Mouse (Mus musculus) liver, embryonic 15.5 days (tissue): ENCODE data around the gene Lrrc28. TPM values are rescaled to one million over a fixed set of nuclear protein-coding genes. Genes with fewer than 3 reads are reported as not detected.
"Not testable (repeated sequence)": the region's sequence is repeated elsewhere in the genome, so short reads cannot be mapped to it uniquely, and the experiment has no call there.

Experiments used
- ATAC-seq: fragments of 200-750 bp; cut with Nextera tagmentation; 2 replicates; pipeline ENCODE4 v1.8.0; 2017; ENCODE audit warnings: moderate number of reproducible peaks, mild to moderate bottlenecking, moderate library complexity; ENCODE audit not compliant: insufficient read depth
- H3K27ac ChIP-seq: fragments of 300-500 bp; sonication (generic); replicated peaks from 2 replicates; pipeline ENCODE4 v1.5.1; 2015; ENCODE audit warnings: mild to moderate bottlenecking, inconsistent platforms
- H3K27me3 ChIP-seq: fragments of 300-500 bp; sonication (generic); 2 replicates; pipeline ENCODE4 v1.6.1; 2015; ENCODE audit warnings: mild to moderate bottlenecking, inconsistent platforms
- H3K36me3 ChIP-seq: fragments of 300-500 bp; sonication (generic); replicated peaks from 2 replicates; pipeline ENCODE4 v1.6.1; 2015; ENCODE audit warnings: moderate library complexity, mild to moderate bottlenecking, inconsistent platforms
- H3K4me1 ChIP-seq: fragments of 300-500 bp; sonication (generic); replicated peaks from 2 replicates; pipeline ENCODE4 v1.6.1; 2015; ENCODE audit warnings: inconsistent platforms
- H3K4me2 ChIP-seq: fragments of 300-500 bp; sonication (generic); 2 replicates; pipeline ENCODE4 v1.6.1; 2015; ENCODE audit warnings: moderate library complexity, mild to moderate bottlenecking, inconsistent platforms
- H3K4me3 ChIP-seq: fragments of 300-500 bp; sonication (generic); replicated peaks from 2 replicates; pipeline ENCODE4 v1.5.1; 2015; ENCODE audit warnings: mild to moderate bottlenecking, inconsistent platforms
- H3K9ac ChIP-seq: fragments of 300-500 bp; sonication (generic); 2 replicates; pipeline ENCODE4 v1.6.1; 2015; ENCODE audit warnings: moderate library complexity, mild to moderate bottlenecking, inconsistent platforms
- H3K9me3 ChIP-seq: fragments of 300-500 bp; sonication (generic); replicated peaks from 2 replicates; pipeline ENCODE4 v1.6.1; 2016; ENCODE audit warnings: inconsistent platforms
- WGBS: fragments of 180-500 bp; shearing (Covaris S2); methylation state at CpG from one replicate; pipeline ENCODE4 v1.1.7; 2015; ENCODE audit warnings: mixed read lengths; ENCODE audit not compliant: insufficient replicate concordance; 5-methylcytosine and 5-hydroxymethylcytosine counted together
- polyA plus RNA-seq: library from polyadenylated mRNA; unstranded; fragments of >200 nt; fragmentation: Nextera tagmentation; extraction: Ambion mirVana; gene quantifications from 2 replicates; pipeline ENCODE4 v1.2.1, GENCODE M21; 2015

Lrrc28 gene
- polyA plus RNA-seq, 1 experiment from 2014 or later = 7.9 TPM

DNA sequence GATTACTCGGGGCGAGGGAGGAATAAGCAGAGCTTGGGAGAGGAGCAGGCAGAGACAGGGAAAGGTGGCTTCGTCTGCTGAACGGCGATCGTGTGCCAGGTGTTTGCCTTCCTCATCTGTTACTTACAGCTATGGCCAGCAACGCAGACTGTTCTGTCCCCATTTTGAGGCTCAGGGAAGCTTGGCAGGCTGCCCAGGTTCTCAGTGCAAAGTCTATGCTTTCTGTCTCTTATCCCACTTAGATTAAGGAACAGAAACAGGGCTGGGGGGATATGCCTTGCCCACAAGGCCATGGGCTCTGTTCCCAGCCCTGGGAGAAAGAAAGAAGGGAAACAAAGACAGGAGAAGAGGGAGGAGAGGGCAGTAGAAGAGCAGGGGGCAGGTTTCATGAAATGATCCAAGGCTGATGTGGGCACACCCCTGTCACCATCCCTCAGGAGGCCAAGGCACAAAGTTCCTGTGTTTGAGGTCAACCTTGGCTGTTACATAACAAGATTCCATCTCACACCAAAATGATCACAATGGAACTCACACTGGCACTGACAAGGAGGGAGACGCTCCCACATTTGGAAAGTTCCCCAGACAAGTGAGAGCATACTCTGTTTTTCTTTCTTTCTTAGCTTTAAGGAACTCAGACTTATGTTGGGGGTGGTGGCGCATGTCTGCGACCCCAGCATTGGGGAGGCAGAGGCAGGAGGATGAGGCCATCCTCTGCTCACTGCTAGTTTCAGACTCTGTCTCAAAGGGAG, 116.8 kb downstream of the Lrrc28 start:
- H3K27ac ChIP-seq = no peak overlapping the region
- peaks cover 10% of the 10 kb centered on the region for H3K4me1 ChIP-seq
- 63% methylated on average over 10 of the region's 10 CpGs for WGBS
- H3K4me3 ChIP-seq = no peak overlapping the region
- no peak overlapping the region; the same call in 1 of the 2 replicates for H3K4me2 ChIP-seq
- no peaks in the 10 kb centered on the region for H3K9me3 ChIP-seq
- no peaks in the 10 kb centered on the region for H3K36me3 ChIP-seq
- H3K27me3 ChIP-seq = no peaks in the 10 kb centered on the region
- ATAC-seq = peak; percentile 28; the same call in 1 of the 2 replicates
- H3K9ac ChIP-seq = no peak overlapping the region

DNA sequence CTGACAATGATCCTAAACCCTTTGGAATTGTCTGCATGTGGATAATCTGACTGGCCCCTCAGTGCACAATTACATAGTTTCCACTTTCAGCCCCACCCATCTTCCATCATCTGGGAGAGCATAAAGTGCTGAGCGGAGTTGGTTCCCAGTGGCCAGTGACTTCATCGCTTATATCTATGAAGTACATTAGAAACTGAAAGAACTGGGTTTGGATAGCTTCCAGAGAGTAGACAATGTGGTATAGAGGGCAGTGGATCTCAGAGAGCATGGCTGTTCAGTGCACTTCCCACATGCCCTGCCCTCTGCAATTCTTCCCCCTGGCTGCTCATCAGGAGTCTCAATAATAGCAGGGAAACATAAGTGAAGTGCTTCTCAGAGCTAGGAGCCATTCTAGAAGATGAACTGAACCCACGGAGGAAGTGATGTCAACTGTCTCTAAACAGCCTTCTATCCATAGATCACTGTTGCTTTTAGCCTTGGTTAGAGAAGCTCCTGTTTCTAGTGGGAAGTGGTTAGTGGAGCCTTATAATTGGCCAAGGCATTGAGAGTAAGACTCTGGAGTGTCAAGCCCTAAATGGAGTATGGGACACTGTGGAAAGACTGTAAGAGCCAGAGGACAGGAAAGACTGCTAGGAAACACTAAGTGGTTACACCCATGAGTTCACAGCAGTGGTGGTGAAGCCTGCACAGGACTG, 119.0 kb downstream of the Lrrc28 start:
- H3K9ac ChIP-seq = no peak overlapping the region
- H3K9me3 ChIP-seq = no peaks in the 10 kb centered on the region
- no peak overlapping the region for H3K27ac ChIP-seq
- H3K27me3 ChIP-seq = no peaks in the 10 kb centered on the region
- ATAC-seq = no peak
- no peak overlapping the region for H3K4me3 ChIP-seq
- no peaks in the 10 kb centered on the region for H3K36me3 ChIP-seq
- H3K4me2 ChIP-seq = no peak overlapping the region
- 70% methylated on average over 3 of the region's 3 CpGs for WGBS
- H3K4me1 ChIP-seq = peaks cover 10% of the 10 kb centered on the region

GRCm38 (mm10) chr7:67524069-67524468, 121.0 kb downstream of the Lrrc28 start:
- H3K4me3 ChIP-seq, H3K27me3 ChIP-seq, H3K4me1 ChIP-seq, H3K4me2 ChIP-seq, H3K27ac ChIP-seq, H3K9ac ChIP-seq, H3K36me3 ChIP-seq, H3K9me3 ChIP-seq, ATAC-seq: not testable (repeated sequence)
- WGBS = 53% methylated on average over 8 of the region's 8 CpGs

DNA sequence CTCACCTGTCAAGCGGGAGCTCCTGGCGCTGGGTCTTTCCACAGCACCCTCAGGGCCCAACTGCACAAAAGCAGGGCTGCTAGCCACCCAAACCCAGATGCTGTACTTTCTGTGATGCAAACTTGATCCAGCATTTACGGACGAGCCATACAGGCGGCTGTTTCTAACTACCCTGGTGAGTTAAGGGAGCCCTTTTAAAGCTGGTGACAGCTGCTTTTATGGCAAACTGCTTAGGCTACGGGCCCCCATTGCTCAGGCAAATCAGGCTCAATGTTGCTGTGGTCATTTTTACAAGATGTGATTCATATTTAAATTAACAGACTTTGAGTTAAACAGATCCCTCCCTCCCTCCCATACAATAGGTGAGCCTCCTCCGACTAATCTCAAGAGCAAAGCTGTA, 121.7 kb downstream of the Lrrc28 start:
- no peak overlapping the region for H3K4me3 ChIP-seq
- H3K27ac ChIP-seq = no peak overlapping the region
- no peaks in the 10 kb centered on the region for H3K36me3 ChIP-seq
- WGBS = 78% methylated on average over 7 of the region's 7 CpGs
- H3K9me3 ChIP-seq = no peaks in the 10 kb centered on the region
- no peaks in the 10 kb centered on the region for H3K27me3 ChIP-seq
- H3K4me1 ChIP-seq = peaks cover 10% of the 10 kb centered on the region
- no peak overlapping the region for H3K4me2 ChIP-seq
- ATAC-seq = no peak
- no peak overlapping the region for H3K9ac ChIP-seq

DNA sequence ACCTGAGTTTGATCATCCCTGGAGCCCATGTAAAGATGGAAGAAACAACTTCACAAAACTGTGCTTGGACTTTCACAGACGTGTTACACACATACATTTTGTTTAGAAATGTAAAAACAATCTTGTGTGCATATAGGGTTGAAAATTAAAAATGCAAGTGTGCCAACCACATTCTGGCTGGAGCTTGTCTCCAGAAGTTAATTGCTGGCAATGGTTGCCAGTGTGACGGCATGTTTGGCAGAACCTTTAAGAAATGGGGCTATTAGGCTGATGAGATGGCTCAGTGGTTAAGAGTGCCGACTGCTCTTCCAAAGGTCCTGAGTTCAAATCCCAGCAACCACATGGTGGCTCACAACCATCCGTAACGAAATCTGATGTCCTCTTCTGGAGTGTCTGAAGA, 123.3 kb downstream of the Lrrc28 start:
- WGBS = 61% methylated on average over 5 of the region's 5 CpGs
- not testable (repeated sequence) for H3K27ac ChIP-seq, H3K9me3 ChIP-seq, H3K4me2 ChIP-seq, H3K9ac ChIP-seq, H3K27me3 ChIP-seq, H3K4me3 ChIP-seq, H3K4me1 ChIP-seq, H3K36me3 ChIP-seq, ATAC-seq

- H3K4me2 ChIP-seq = no peak overlapping the region
- no peak for ATAC-seq
- H3K36me3 ChIP-seq = no peaks in the 10 kb centered on the region
- WGBS = 57% methylated on average over 4 of the region's 4 CpGs
- H3K9ac ChIP-seq = no peak overlapping the region
- H3K4me1 ChIP-seq = no peaks in the 10 kb centered on the region
- no peak overlapping the region for H3K27ac ChIP-seq
- no peaks in the 10 kb centered on the region for H3K9me3 ChIP-seq
- H3K4me3 ChIP-seq = no peak overlapping the region
- no peaks in the 10 kb centered on the region for H3K27me3 ChIP-seq
Observed at GRCm38 (mm10) chr7:67520959-67521358, 124.1 kb downstream of the Lrrc28 start.

DNA sequence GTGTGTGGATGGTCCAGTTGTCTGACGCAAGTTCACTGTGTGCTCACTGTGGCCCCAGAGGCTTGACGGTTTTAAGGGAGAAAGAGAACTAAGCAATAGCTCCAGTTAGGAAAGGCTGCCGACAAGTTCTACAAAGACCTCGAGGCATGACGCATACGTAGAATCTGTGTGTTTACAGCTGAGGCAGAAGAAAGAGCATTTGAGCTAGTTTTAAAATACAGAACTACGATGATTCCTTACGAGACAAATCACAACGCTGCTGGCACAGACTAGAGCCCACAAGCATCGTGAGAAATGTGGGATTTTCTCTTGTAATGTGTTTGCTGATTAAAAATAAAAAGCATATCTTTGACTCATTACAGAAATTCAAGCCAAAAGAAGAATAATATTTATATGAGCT, 125.1 kb downstream of the Lrrc28 start:
- 78% methylated on average over 10 of the region's 10 CpGs for WGBS
- Histone ChIP-seq H3K9me3 (no peaks in the 10 kb centered on the region), H3K4me1 (no peaks in the 10 kb centered on the region), H3K4me2 (no peak overlapping the region), H3K4me3 (no peak overlapping the region), H3K36me3 (no peaks in the 10 kb centered on the region), H3K27ac (no peak overlapping the region), H3K27me3 (no peaks in the 10 kb centered on the region), H3K9ac (no peak overlapping the region)
- ATAC-seq = no peak

GRCm38 (mm10) chr7:67515621-67516020, 129.4 kb downstream of the Lrrc28 start:
- no peaks in the 10 kb centered on the region for H3K9me3 ChIP-seq
- H3K27ac ChIP-seq = no peak overlapping the region
- H3K36me3 ChIP-seq = no peaks in the 10 kb centered on the region
- H3K9ac ChIP-seq = no peak overlapping the region
- H3K4me3 ChIP-seq = no peak overlapping the region
- H3K27me3 ChIP-seq = no peaks in the 10 kb centered on the region
- ATAC-seq = no peak
- no peak overlapping the region for H3K4me2 ChIP-seq
- 76% methylated on average over 9 of the region's 9 CpGs for WGBS
- no peaks in the 10 kb centered on the region for H3K4me1 ChIP-seq

DNA sequence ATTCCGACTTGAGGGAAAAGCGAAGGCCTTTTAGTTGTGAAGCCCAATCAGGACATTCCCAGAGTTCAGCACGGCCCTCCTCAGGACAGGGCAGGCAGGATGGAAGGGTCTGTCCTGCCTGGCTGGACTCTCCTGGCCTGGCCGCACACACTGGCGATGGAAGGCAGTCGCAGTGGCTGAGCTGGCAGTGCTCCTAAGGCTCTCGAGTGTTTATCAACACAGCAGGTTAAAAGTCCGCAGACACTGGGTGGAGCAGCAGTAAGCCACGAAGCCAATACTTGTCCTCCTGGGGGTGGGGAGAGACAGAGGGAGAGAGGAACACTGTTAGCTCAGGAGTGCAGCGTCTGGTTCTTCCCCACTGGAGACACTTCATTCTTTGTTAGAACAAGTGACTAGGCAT, 130.2 kb downstream of the Lrrc28 start:
- H3K36me3 ChIP-seq = no peaks in the 10 kb centered on the region
- H3K4me1 ChIP-seq = no peaks in the 10 kb centered on the region
- H3K4me2 ChIP-seq = no peak overlapping the region
- no peak overlapping the region for H3K4me3 ChIP-seq
- ATAC-seq = peak; percentile 40; the same call in 1 of the 2 replicates
- 56% methylated on average over 10 of the region's 10 CpGs for WGBS
- no peak overlapping the region for H3K27ac ChIP-seq
- no peak overlapping the region for H3K9ac ChIP-seq
- H3K9me3 ChIP-seq = no peaks in the 10 kb centered on the region
- H3K27me3 ChIP-seq = no peaks in the 10 kb centered on the region

DNA sequence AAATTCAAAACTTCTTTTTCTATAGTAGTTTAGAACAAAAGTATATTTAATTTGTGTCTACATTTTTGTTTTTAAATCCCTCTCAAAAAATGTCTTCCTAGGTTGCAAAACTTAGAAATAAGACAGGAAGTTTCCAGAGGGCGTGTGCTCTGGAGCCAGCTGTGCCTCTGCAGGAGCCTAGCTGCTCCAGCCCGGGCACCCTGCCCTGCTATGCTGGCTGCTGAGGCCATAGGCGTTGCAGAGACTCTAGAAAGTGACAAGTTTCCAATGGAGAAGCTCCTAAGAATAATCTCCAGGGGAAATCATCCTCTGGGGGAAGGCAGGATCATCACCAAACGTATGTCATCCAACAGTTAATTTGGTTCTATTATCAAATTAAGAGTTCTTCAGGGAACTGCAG, 130.7 kb downstream of the Lrrc28 start:
- WGBS = 60% methylated on average over 4 of the region's 4 CpGs
- Histone ChIP-seq H3K9me3 (no peaks in the 10 kb centered on the region), H3K4me1 (no peaks in the 10 kb centered on the region)

DNA sequence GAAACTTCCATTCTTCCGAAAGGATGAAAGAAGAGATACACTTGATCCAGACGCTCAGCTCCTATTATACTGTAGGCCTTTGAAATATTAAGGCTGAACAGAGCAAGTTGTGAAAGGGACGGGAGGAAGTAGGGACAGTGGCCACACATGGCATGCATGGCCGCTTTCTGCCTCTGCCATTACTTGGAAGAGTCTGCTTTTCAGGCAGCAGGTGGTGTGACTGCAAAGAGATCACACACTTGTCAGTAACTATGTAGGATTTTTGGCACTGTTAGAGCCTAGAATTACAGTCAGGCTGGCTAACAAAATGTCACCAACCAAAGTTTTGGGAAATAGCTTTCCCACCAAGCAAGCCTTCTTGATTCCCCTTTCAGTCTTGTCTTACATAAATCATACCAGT, 131.4 kb downstream of the Lrrc28 start:
- no peak overlapping the region for H3K4me2 ChIP-seq
- H3K9me3 ChIP-seq = no peaks in the 10 kb centered on the region
- WGBS = 72% methylated on average over 4 of the region's 4 CpGs
- no peaks in the 10 kb centered on the region for H3K36me3 ChIP-seq
- no peak overlapping the region for H3K27ac ChIP-seq
- H3K4me1 ChIP-seq = no peaks in the 10 kb centered on the region
- H3K4me3 ChIP-seq = no peak overlapping the region
- H3K27me3 ChIP-seq = no peaks in the 10 kb centered on the region
- no peak overlapping the region for H3K9ac ChIP-seq
- no peak for ATAC-seq

More for the DNA sequence above, 130.7 kb downstream of the Lrrc28 start:
- Histone ChIP-seq H3K9ac (no peak overlapping the region), H3K27me3 (no peaks in the 10 kb centered on the region), H3K36me3 (no peaks in the 10 kb centered on the region), H3K4me2 (no peak overlapping the region), H3K4me3 (no peak overlapping the region), H3K27ac (no peak overlapping the region)
- ATAC-seq = no peak
